Mouse (Mus musculus) CH12.LX (cell line): Measurements from ENCODE around the gene Wnk1. TPM values are rescaled to one million over a fixed set of nuclear protein-coding genes. Genes with fewer than 3 reads are reported as not detected.

Experiments
- DNase-seq: peaks from one replicate; pipeline ENCODE4 v3.0.0-alpha.2; 2013; ENCODE audit errors: extremely low read depth
- H3K27ac ChIP-seq: 2 replicates; pipeline ENCODE4 v1.5.1; 2012; ENCODE audit warnings: low read depth, mild to moderate bottlenecking, control low read depth, moderate library complexity; ENCODE audit not compliant: insufficient read depth
- H3K27me3 ChIP-seq: replicated peaks from 2 replicates; pipeline ENCODE3; 2012; ENCODE audit warnings: inconsistent platforms
- H3K36me3 ChIP-seq, 2 experiments: replicated peaks in 1 of 2; 2 replicates each; pipeline versions ENCODE3 to v1.6.1; 2012; ENCODE audit warnings: inconsistent platforms in 1 of 2, low read length in 1 of 2, mild to moderate bottlenecking in 1 of 2, mixed read lengths in 1 of 2, moderate library complexity in 1 of 2; ENCODE audit not compliant: control insufficient read depth in 1 of 2, insufficient read depth in 1 of 2
- H3K4me1 ChIP-seq, 2 experiments: 2 replicates each; pipeline ENCODE4 v1.6.1; 2012; ENCODE audit warnings: inconsistent platforms in 1 of 2, moderate library complexity in 1 of 2; ENCODE audit not compliant: insufficient read depth in 2 of 2, control insufficient read depth in 1 of 2
- H3K4me2 ChIP-seq: 2 replicates; pipeline ENCODE4 v1.6.1; 2012; ENCODE audit warnings: low read depth, mild to moderate bottlenecking, control low read depth; ENCODE audit not compliant: poor library complexity, insufficient read depth, severe bottlenecking
- H3K4me3 ChIP-seq, 3 experiments: fragments of 150-350 bp in 1 of 3; sonication (generic) in 1 of 3; replicated peaks in 1 of 3; 2 replicates each; pipeline versions ENCODE3 to v1.5.1; 2011 to 2012; ENCODE audit warnings: low read depth in 2 of 3, low read length in 2 of 3, mild to moderate bottlenecking in 2 of 3, moderate library complexity in 2 of 3, control low read depth in 1 of 3, improper control_type of control experiment in 1 of 3, inconsistent platforms in 1 of 3, mixed read lengths in 1 of 3; ENCODE audit not compliant: poor library complexity in 1 of 3
- H3K79me2 ChIP-seq: replicated peaks from 2 replicates; pipeline ENCODE4 v1.6.1; 2012; ENCODE audit warnings: mild to moderate bottlenecking, moderate library complexity; ENCODE audit not compliant: control insufficient read depth, poor library complexity, insufficient read depth, severe bottlenecking; ENCODE audit errors: extremely low read depth
- H3K9ac ChIP-seq: 2 replicates; pipeline ENCODE4 v1.6.1; 2012; ENCODE audit warnings: low read depth, mild to moderate bottlenecking, control low read depth, moderate library complexity; ENCODE audit not compliant: insufficient read depth
- H3K9me3 ChIP-seq: replicated peaks from 2 replicates; pipeline ENCODE3; 2012; ENCODE audit warnings: low read length, inconsistent platforms, mixed read lengths
- BHLHE40 ChIP-seq: IDR thresholded peaks from 2 replicates; pipeline ENCODE4 v1.6.1; 2011; ENCODE audit warnings: mild to moderate bottlenecking, low read depth, low read length, improper control_type of control experiment
- CHD1 ChIP-seq: IDR thresholded peaks from 2 replicates; pipeline ENCODE4 v1.6.1; 2012; ENCODE audit warnings: low read depth, low read length, improper control_type of control experiment, inconsistent platforms
- CHD2 ChIP-seq: IDR thresholded peaks from 2 replicates; pipeline ENCODE4 v1.6.1; 2011; ENCODE audit warnings: low read length, improper control_type of control experiment
- CTCF ChIP-seq, 2 experiments: IDR thresholded peaks in 1 of 2; conservative IDR thresholded peaks in 1 of 2; 2 replicates each; pipeline ENCODE4 v1.5.1; 2011 to 2012; ENCODE audit warnings: low read depth in 2 of 2, low read length in 2 of 2, improper control_type of control experiment in 1 of 2, inconsistent platforms in 1 of 2, mild to moderate bottlenecking in 1 of 2, moderate library complexity in 1 of 2
- E2F4 ChIP-seq: IDR thresholded peaks from 2 replicates; pipeline ENCODE4 v1.6.1; 2011; ENCODE audit warnings: low read depth, low read length, improper control_type of control experiment; ENCODE audit not compliant: insufficient replicate concordance
- ELF1 ChIP-seq: IDR thresholded peaks from 2 replicates; pipeline ENCODE4 v1.6.1; 2014; ENCODE audit warnings: low read depth, mild to moderate bottlenecking, inconsistent platforms, low read length, improper control_type of control experiment
- EP300 ChIP-seq: IDR thresholded peaks from 2 replicates; pipeline ENCODE4 v1.6.1; 2011; ENCODE audit warnings: low read length, improper control_type of control experiment
- ETS1 ChIP-seq: conservative IDR thresholded peaks from 2 replicates; pipeline ENCODE4 v1.6.1; 2012; ENCODE audit warnings: low read depth, mild to moderate bottlenecking, inconsistent platforms, low read length, improper control_type of control experiment, moderate library complexity
- IRF4 ChIP-seq: IDR thresholded peaks from 2 replicates; pipeline ENCODE4 v1.6.1; 2014; ENCODE audit warnings: low read depth, mild to moderate bottlenecking, inconsistent platforms, low read length, improper control_type of control experiment
- JUN ChIP-seq: IDR thresholded peaks from 2 replicates; pipeline ENCODE4 v1.6.1; 2011; ENCODE audit warnings: low read depth, mild to moderate bottlenecking, low read length, improper control_type of control experiment, moderate library complexity; ENCODE audit not compliant: insufficient read depth
- JUND ChIP-seq: conservative IDR thresholded peaks from 2 replicates; pipeline ENCODE4 v1.6.1; 2011; ENCODE audit warnings: low read depth, low read length, improper control_type of control experiment
- KAT2A ChIP-seq: IDR thresholded peaks from 2 replicates; pipeline ENCODE4 v1.6.1; 2012; ENCODE audit warnings: low read length, improper control_type of control experiment, inconsistent platforms; ENCODE audit not compliant: insufficient replicate concordance
- MAFK ChIP-seq: IDR thresholded peaks from 2 replicates; pipeline ENCODE4 v1.6.1; 2011; ENCODE audit warnings: low read length, improper control_type of control experiment; ENCODE audit not compliant: insufficient replicate concordance
- MEF2A ChIP-seq: IDR thresholded peaks from 2 replicates; pipeline ENCODE4 v1.6.1; 2014; ENCODE audit warnings: low read depth, mild to moderate bottlenecking, inconsistent platforms, low read length, improper control_type of control experiment, borderline replicate concordance
- MXI1 ChIP-seq: IDR thresholded peaks from 2 replicates; pipeline ENCODE4 v1.6.1; 2011; ENCODE audit warnings: mild to moderate bottlenecking, low read depth, low read length, improper control_type of control experiment
- MYC ChIP-seq: IDR thresholded peaks from 2 replicates; pipeline ENCODE4 v1.6.1; 2011; ENCODE audit warnings: low read depth, mild to moderate bottlenecking, improper control_type of control experiment, low read length
- NELFE ChIP-seq: IDR thresholded peaks from 2 replicates; pipeline ENCODE4 v1.6.1; 2011; ENCODE audit warnings: low read depth, low read length, improper control_type of control experiment
- NRF1 ChIP-seq: IDR thresholded peaks from 2 replicates; pipeline ENCODE4 v1.6.1; 2014; ENCODE audit warnings: low read depth, mild to moderate bottlenecking, inconsistent platforms, low read length, improper control_type of control experiment, moderate library complexity
- PAX5 ChIP-seq: IDR thresholded peaks from 2 replicates; pipeline ENCODE4 v1.6.1; 2012; ENCODE audit warnings: low read length, inconsistent platforms, mixed read lengths
- POLR2A ChIP-seq: IDR thresholded peaks from 2 replicates; pipeline ENCODE4 v1.6.1; 2011; ENCODE audit warnings: low read depth, mild to moderate bottlenecking, improper control_type of control experiment, low read length
- POLR2AphosphoS2 ChIP-seq: IDR thresholded peaks from 2 replicates; pipeline ENCODE4 v1.6.1; 2011; ENCODE audit warnings: low read depth, low read length, improper control_type of control experiment
- RAD21 ChIP-seq: IDR thresholded peaks from 2 replicates; pipeline ENCODE4 v1.6.1; 2011; ENCODE audit warnings: low read depth, mild to moderate bottlenecking, low read length, improper control_type of control experiment, moderate library complexity
- SIN3A ChIP-seq: IDR thresholded peaks from 2 replicates; pipeline ENCODE4 v1.6.1; 2012; ENCODE audit warnings: low read length, improper control_type of control experiment, inconsistent platforms
- SMC3 ChIP-seq: IDR thresholded peaks from 2 replicates; pipeline ENCODE4 v1.6.1; 2011; ENCODE audit warnings: low read depth, low read length, improper control_type of control experiment
- TBP ChIP-seq: conservative IDR thresholded peaks from 2 replicates; pipeline ENCODE4 v1.6.1; 2011; ENCODE audit warnings: low read depth, low read length, improper control_type of control experiment
- TCF12 ChIP-seq: IDR thresholded peaks from 2 replicates; pipeline ENCODE4 v1.6.1; 2014; ENCODE audit warnings: low read depth, mild to moderate bottlenecking, inconsistent platforms, low read length, improper control_type of control experiment
- ZC3H11A ChIP-seq: IDR thresholded peaks from 2 replicates; pipeline ENCODE4 v1.6.1; 2012; ENCODE audit warnings: low read depth, mild to moderate bottlenecking, inconsistent platforms, low read length, improper control_type of control experiment
- ZKSCAN1 ChIP-seq: IDR thresholded peaks from 2 replicates; pipeline ENCODE4 v1.6.1; 2012; ENCODE audit warnings: low read depth, inconsistent platforms, low read length, improper control_type of control experiment, borderline replicate concordance
- ZMIZ1 ChIP-seq: IDR thresholded peaks from 2 replicates; pipeline ENCODE4 v1.6.1; 2012; ENCODE audit warnings: low read depth, mild to moderate bottlenecking, inconsistent platforms, low read length, improper control_type of control experiment
- dilution Hi-C: fragments of 300-500 bp; cut with MboI; formaldehyde crosslinking; loops from 2 replicates; pipeline ENCODE4 v1.14.3; 2020; ENCODE audit warnings: low sequenced_read_pairs; ENCODE audit not compliant: extremely low pct_unique_long_range_greater_than_20kb, extremely low pct_ligation_motif_present
- in situ Hi-C: fragments of 300-500 bp; cut with MboI; formaldehyde crosslinking; loops from 3 replicates; pipeline ENCODE4 v1.14.3; 2019; ENCODE audit warnings: low sequenced_read_pairs, low pct_ligation_motif_present, low pct_unique_long_range_greater_than_20kb, mixed read lengths
- polyA plus RNA-seq: library from polyadenylated mRNA; unstranded; fragments of >175 nt; gene quantifications from 2 replicates; pipeline ENCODE4 v1.2.1, GENCODE M21; 2012; ENCODE audit warnings: low read depth; ENCODE audit not compliant: insufficient read length
- total RNA-seq, 2 experiments: library from RNA; depleted of rRNA; stranded (reverse); fragments of 300-350 nt in 1 of 2; fragments of >200 nt in 1 of 2; gene quantifications; 2 replicates each; pipeline ENCODE4 v1.2.3; 2012 to 2014

Wnk1 gene
- total and polyA plus RNA-seq, 3 experiments: 97.2 to 216 (median 125) TPM

- Histone ChIP-seq H3K27ac (no peak overlapping the region), H3K27me3 (no peaks in the 10 kb centered on the region), H3K4me1 (peaks cover 0 to 68% of the 10 kb centered on the region in 2 experiments; a peak in 2 of 4 replicates), H3K9ac (no peak overlapping the region), H3K36me3 (peaks cover 0 to 32% of the 10 kb centered on the region in 2 experiments), H3K9me3 (no peaks in the 10 kb centered on the region), H3K79me2 (peaks cover 75% of the 10 kb centered on the region)
- dilution Hi-C loops: no loop called here
- in situ Hi-C loops: no loop called here
- DNase-seq: peak; percentile 21
- TF ChIP-seq MYC: no peak
- TF ChIP-seq ZMIZ1: no peak
- TF ChIP-seq CHD1: no peak
- no peak for TF ChIP-seq ETS1
- TF ChIP-seq TBP: no peak
- no peak for TF ChIP-seq IRF4
- no peak for TF ChIP-seq KAT2A
- no peak for TF ChIP-seq EP300
- TF ChIP-seq SIN3A: no peak
- TF ChIP-seq MEF2A: no peak
- no peak for TF ChIP-seq POLR2A
- TF ChIP-seq, all 38 proteins: peak for 0
- Histone ChIP-seq H3K4me3 (no peak overlapping the region), H3K4me2 (no peak overlapping the region)
These were observed 27.9 kb downstream of the Wnk1 start for GRCm38 (mm10) chr6:120010535-120010934.

- TF ChIP-seq JUN (no peak), JUND (no peak), TCF12 (no peak), CHD2 (no peak), NELFE (no peak), ZC3H11A (no peak), MEF2A (no peak), RAD21 (peak; percentile 73), KAT2A (no peak), ZMIZ1 (no peak), PAX5 (no peak), TBP (no peak), BHLHE40 (no peak), MAFK (no peak), ZKSCAN1 (no peak), MYC (no peak), E2F4 (no peak), POLR2AphosphoS2 (no peak), IRF4 (no peak), NRF1 (no peak), ELF1 (no peak), CTCF (conservative IDR thresholded peaks at IDR 0.05 in 1 of 2, IDR thresholded peaks at IDR 0.05 in 1 of 2; ENCODE audit: low read depth in 2 of 2, low read length in 2 of 2) (peak; percentile 58 to 72; a peak in 3 of 4 replicates), SMC3 (peak; percentile 62), MXI1 (no peak)
- TF ChIP-seq, all 38 proteins: peak for 3
- dilution Hi-C loops: no loop called here
These were observed 36.8 kb downstream of the Wnk1 start for GRCm38 (mm10) chr6:120001718-120002117.

More at GRCm38 (mm10) chr6:120001718-120002117, 36.8 kb downstream of the Wnk1 start:
- Histone ChIP-seq H3K4me2 (no peak overlapping the region), H3K27me3 (no peaks in the 10 kb centered on the region), H3K27ac (no peak overlapping the region), H3K36me3 (peaks cover 17 to 41% of the 10 kb centered on the region in 2 experiments), H3K9ac (no peak overlapping the region), H3K4me3 (no peak overlapping the region), H3K79me2 (peaks cover 73% of the 10 kb centered on the region), H3K9me3 (no peaks in the 10 kb centered on the region), H3K4me1 (peaks cover 0 to 6% of the 10 kb centered on the region in 2 experiments; a peak in 2 of 4 replicates)
- peak; percentile 62 for DNase-seq
- in situ Hi-C loops: no loop called here
